Mouse (Mus musculus) intestine, postnatal 0 days (tissue): ENCODE results near the gene Frem2. TPM values are rescaled to one million over a fixed set of nuclear protein-coding genes. Genes with fewer than 3 reads are reported as not detected.
A peak's percentile ranks its signal among the peaks of the same experiment; 100 is the strongest.

Experiments used
- ATAC-seq: fragments of 200-750 bp; cut with Nextera tagmentation; 2 replicates; pipeline ENCODE4 v1.8.0; 2017; ENCODE audit warnings: mild to moderate bottlenecking, moderate TSS enrichment, moderate library complexity
- H3K27ac ChIP-seq: fragments of 300-500 bp; sonication (generic); 2 replicates; pipeline ENCODE4 v1.5.1; 2014; ENCODE audit warnings: mild to moderate bottlenecking, low read depth, low read length, moderate library complexity
- H3K27me3 ChIP-seq: fragments of 300-500 bp; sonication (generic); replicated peaks from 2 replicates; pipeline ENCODE4 v1.6.1; 2014; ENCODE audit warnings: low read length, mixed read lengths; ENCODE audit not compliant: control insufficient read depth, insufficient read depth
- H3K36me3 ChIP-seq: fragments of 300-500 bp; sonication (generic); 2 replicates; pipeline ENCODE4 v1.6.1; 2014; ENCODE audit warnings: mild to moderate bottlenecking, moderate library complexity; ENCODE audit not compliant: control insufficient read depth, insufficient read depth
- H3K4me1 ChIP-seq: fragments of 300-500 bp; sonication (generic); replicated peaks from 2 replicates; pipeline ENCODE4 v1.6.1; 2014; ENCODE audit warnings: antibody characterized with exemption, low read length, mixed read lengths; ENCODE audit not compliant: control insufficient read depth, insufficient read depth
- H3K4me2 ChIP-seq: fragments of 300-500 bp; sonication (generic); replicated peaks from 2 replicates; pipeline ENCODE4 v1.6.1; 2014; ENCODE audit warnings: low read depth, mild to moderate bottlenecking, moderate library complexity
- H3K4me3 ChIP-seq: fragments of 300-500 bp; sonication (generic); 2 replicates; pipeline ENCODE4 v1.5.1; 2014; ENCODE audit warnings: low read depth, low read length
- H3K9ac ChIP-seq: fragments of 300-500 bp; sonication (generic); 2 replicates; pipeline ENCODE4 v1.6.1; 2014; ENCODE audit warnings: mild to moderate bottlenecking, low read depth, low read length
- H3K9me3 ChIP-seq: fragments of 300-500 bp; sonication (generic); 2 replicates; pipeline ENCODE4 v1.6.1; 2016; ENCODE audit warnings: mixed run types; ENCODE audit not compliant: control insufficient read depth
- CTCF ChIP-seq: sonication (generic); IDR thresholded peaks from 2 replicates; pipeline ENCODE4 v1.5.1; 2016; ENCODE audit warnings: low read depth, mild to moderate bottlenecking, control low read depth, antibody characterized with exemption, moderate library complexity
- WGBS: fragments of 180-500 bp; shearing (Covaris S2); extraction: QIAGEN DNeasy Blood & Tissue Kit; methylation state at CpG from one replicate; pipeline ENCODE4 v1.1.7; 2014; 5-methylcytosine and 5-hydroxymethylcytosine counted together
- polyA plus RNA-seq: library from polyadenylated mRNA; unstranded; fragments of >200 nt; fragmentation: Nextera tagmentation; extraction: Ambion mirVana; gene quantifications from 2 replicates; pipeline ENCODE4 v1.2.1, GENCODE M21; 2015

Frem2 gene
- polyA plus RNA-seq, 1 experiment from 2014 or later, result 2.8 TPM

GRCm38 (mm10) chr3:53486561-53486960 is 170.6 kb downstream of the Frem2 start:
- no peak overlapping the region for H3K27ac ChIP-seq
- no peak overlapping the region for H3K9ac ChIP-seq
- TF ChIP-seq CTCF, result no peak
- no peak overlapping the region for H3K4me2 ChIP-seq
- no peaks in the 10 kb centered on the region for H3K4me1 ChIP-seq
- no peaks in the 10 kb centered on the region for H3K9me3 ChIP-seq
- 0 out of 2 replicates have a peak, but pooled peaks cover 5% of the 10 kb centered on the region for H3K36me3 ChIP-seq
- WGBS, result 75% methylated on average over 10 of the region's 10 CpGs
- no peak overlapping the region for H3K4me3 ChIP-seq
- no peaks in the 10 kb centered on the region for H3K27me3 ChIP-seq
- no peak for ATAC-seq

DNA sequence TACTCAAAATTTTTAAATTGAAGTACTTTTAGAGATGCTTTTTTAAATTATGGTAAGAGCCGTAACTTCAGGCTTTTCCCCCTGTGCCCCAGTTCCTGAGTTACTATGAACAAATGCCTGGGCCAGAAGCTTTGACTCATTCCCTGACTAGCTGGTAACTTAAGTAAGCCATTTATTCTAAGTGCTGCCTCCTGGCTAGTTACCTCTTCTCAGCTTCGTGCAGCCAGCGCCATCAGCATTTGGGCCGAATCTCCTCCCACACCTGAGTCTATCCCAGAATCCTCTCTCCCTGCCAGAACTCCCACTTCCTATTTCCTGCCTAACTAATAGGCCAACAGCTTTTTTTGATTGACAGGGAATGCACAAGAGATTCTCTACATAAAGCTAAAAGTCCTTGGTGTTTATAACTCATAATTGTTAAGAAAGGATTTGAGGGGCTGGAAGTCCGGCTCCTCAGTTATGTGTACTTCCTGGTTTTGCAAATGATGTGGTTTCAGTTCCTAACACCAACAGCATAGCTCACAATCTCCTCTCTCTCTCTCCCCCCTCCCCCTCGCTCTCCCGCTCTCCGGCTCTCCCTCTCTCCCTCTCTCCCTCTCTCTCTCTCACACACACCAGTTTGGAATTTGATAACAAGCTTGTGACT is 173.6 kb downstream of the Frem2 start:
- Histone ChIP-seq H3K9me3 (no peaks in the 10 kb centered on the region), H3K9ac (no peak overlapping the region), H3K4me3 (no peak overlapping the region), H3K27me3 (no peaks in the 10 kb centered on the region), H3K4me1 (no peaks in the 10 kb centered on the region), H3K4me2 (no peak overlapping the region), H3K27ac (no peak overlapping the region), H3K36me3 (peaks cover 24% of the 10 kb centered on the region)
- ATAC-seq, result no peak
- TF ChIP-seq CTCF, result no peak
- WGBS, result 81% methylated on average over 8 of the region's 8 CpGs

GRCm38 (mm10) chr3:53478419-53479046 is 178.6 kb downstream of the Frem2 start:
- Histone ChIP-seq H3K4me1 (no peaks in the 10 kb centered on the region), H3K4me3 (no peak overlapping the region), H3K27ac (no peak overlapping the region), H3K36me3 (peaks cover 71% of the 10 kb centered on the region), H3K9me3 (no peaks in the 10 kb centered on the region), H3K4me2 (no peak overlapping the region), H3K9ac (no peak overlapping the region), H3K27me3 (no peaks in the 10 kb centered on the region)
- 96% methylated on average over 30 of the region's 30 CpGs for WGBS
- no peak for TF ChIP-seq CTCF
- 0 out of 2 replicates have a peak, but pooled peaks have one; percentile 41 for ATAC-seq

DNA sequence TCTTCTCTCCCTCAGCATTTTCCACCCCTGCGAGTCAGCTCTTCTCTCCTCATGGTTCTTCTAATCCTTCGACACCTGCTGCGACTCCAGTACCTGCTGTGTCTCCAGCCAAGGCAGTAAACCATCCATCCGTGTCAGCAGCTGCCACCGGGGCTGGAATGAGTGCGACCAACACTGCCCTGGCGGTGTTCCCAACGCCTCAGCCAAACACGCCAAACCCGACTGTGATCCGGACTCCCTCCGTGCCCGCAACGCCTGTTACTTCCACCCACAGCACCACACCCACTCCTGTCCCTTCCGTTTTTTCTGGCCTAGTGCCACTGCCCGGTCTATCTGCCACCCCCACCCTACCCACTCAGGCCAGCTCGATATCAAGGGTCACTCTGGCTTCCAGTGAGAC is 179.7 kb downstream of the Frem2 start:
- no peak overlapping the region for H3K4me3 ChIP-seq
- H3K9ac ChIP-seq, result no peak overlapping the region
- H3K36me3 ChIP-seq, result peaks cover 82% of the 10 kb centered on the region
- no peak overlapping the region for H3K27ac ChIP-seq
- no peaks in the 10 kb centered on the region for H3K4me1 ChIP-seq
- ATAC-seq, result no peak
- no peak for TF ChIP-seq CTCF
- H3K27me3 ChIP-seq, result no peaks in the 10 kb centered on the region
- WGBS, result 89% methylated on average over 17 of the region's 17 CpGs
- H3K4me2 ChIP-seq, result no peak overlapping the region
- no peaks in the 10 kb centered on the region for H3K9me3 ChIP-seq

GRCm38 (mm10) chr3:53475889-53476288 is 181.3 kb downstream of the Frem2 start:
- Histone ChIP-seq H3K4me1 (no peaks in the 10 kb centered on the region), H3K9me3 (no peaks in the 10 kb centered on the region), H3K27me3 (no peaks in the 10 kb centered on the region), H3K27ac (no peak overlapping the region), H3K4me2 (no peak overlapping the region), H3K9ac (no peak overlapping the region), H3K36me3 (peaks cover 89% of the 10 kb centered on the region), H3K4me3 (no peak overlapping the region)
- no peak for ATAC-seq
- 44% methylated on average over 6 of the region's 6 CpGs for WGBS
- peak; percentile 79 for TF ChIP-seq CTCF

GRCm38 (mm10) chr3:53474179-53474578 is 183.0 kb downstream of the Frem2 start:
- TF ChIP-seq CTCF, result no peak
- H3K4me3 ChIP-seq, result no peak overlapping the region
- 68% methylated on average over 4 of the region's 4 CpGs for WGBS
- no peak for ATAC-seq
- peaks cover 93% of the 10 kb centered on the region for H3K36me3 ChIP-seq
- H3K27me3 ChIP-seq, result no peaks in the 10 kb centered on the region
- no peak overlapping the region for H3K27ac ChIP-seq
- no peaks in the 10 kb centered on the region for H3K4me1 ChIP-seq
- no peak overlapping the region for H3K4me2 ChIP-seq
- H3K9me3 ChIP-seq, result no peaks in the 10 kb centered on the region
- H3K9ac ChIP-seq, result no peak overlapping the region
